In genomic region chr5:74668956-74669355, GRCm38 (mm10) we compare ENCODE assay signal across 13 mouse cellular contexts.
"Had no signal": no experiment of that assay in that cellular context is flagged by ENCODE, and none has a peak within 500 bp of the region (broad histone marks: within the 10 kb centered on the region; RNA-seq: fewer than 3 reads in every experiment).

No protein-coding gene starts in this region.

- H3K36me3 ChIP-seq: intestine, embryonic 15.5 days; liver, embryonic 13.5 days; midbrain, embryonic 10.5 days; midbrain, embryonic 13.5 days had no signal

- H3K4me2 ChIP-seq: intestine, embryonic 15.5 days; liver, embryonic 13.5 days; midbrain, embryonic 13.5 days had no signal

- H3K9me3 ChIP-seq: intestine, embryonic 15.5 days; liver, embryonic 13.5 days; megakaryocyte, embryonic 14.5 days; midbrain, embryonic 10.5 days; midbrain, embryonic 13.5 days had no signal

- H3K9ac ChIP-seq: intestine, embryonic 15.5 days; liver, embryonic 13.5 days; midbrain, embryonic 13.5 days had no signal

- ATAC-seq: intestine, embryonic 15.5 days; midbrain, embryonic 13.5 days; midbrain, embryonic 16.5 days had no signal

- H3K27me3 ChIP-seq: intestine, embryonic 15.5 days; liver, embryonic 13.5 days; midbrain, embryonic 13.5 days had no signal

- H3K4me1 ChIP-seq: intestine, embryonic 15.5 days; liver, embryonic 13.5 days; megakaryocyte, embryonic 14.5 days; midbrain, embryonic 10.5 days; midbrain, embryonic 13.5 days had no signal

- H3K4me3 ChIP-seq: intestine, embryonic 15.5 days; left cerebral cortex, adult 2 months; liver, embryonic 13.5 days; megakaryocyte, embryonic 14.5 days; midbrain, embryonic 10.5 days; midbrain, embryonic 13.5 days had no signal

- DNase-seq: kidney, adult 11 months; kidney, postnatal 25 days; layer of hippocampus, postnatal 36 days; liver, embryonic 13.5 days; thymus, adult 18-20 months; thymus, postnatal 36 days had no signal

- H3K27ac ChIP-seq: intestine, embryonic 15.5 days; kidney, postnatal 0 days; left cerebral cortex, adult 2 months; liver, embryonic 13.5 days; midbrain, embryonic 10.5 days; midbrain, embryonic 13.5 days had no signal
